Mouse (Mus musculus) midbrain, embryonic 14.5 days (tissue): Measurements from ENCODE around the gene Cbx2. TPM values are rescaled to one million over a fixed set of nuclear protein-coding genes. Genes with fewer than 3 reads are reported as not detected.
A peak's percentile ranks its signal among the peaks of the same experiment; 100 is the strongest.

Experiments used
- ATAC-seq: fragments of 200-750 bp; cut with Nextera tagmentation; 2 replicates; pipeline ENCODE4 v1.8.0; 2017; ENCODE audit warnings: moderate number of reproducible peaks, moderate library complexity; ENCODE audit not compliant: low FRiP score, low TSS enrichment
- DNase-seq: peaks from one replicate; pipeline ENCODE4 v3.0.0-alpha.2; 2015
- H3K27ac ChIP-seq: fragments of 300-500 bp; sonication (generic); replicated peaks from 2 replicates; pipeline ENCODE4 v1.5.1; 2014; ENCODE audit warnings: mild to moderate bottlenecking, low read depth, low read length, moderate library complexity
- H3K27me3 ChIP-seq: fragments of 300-500 bp; sonication (generic); 2 replicates; pipeline ENCODE4 v1.6.1; 2014; ENCODE audit warnings: low read length, control low read depth, mixed read lengths; ENCODE audit not compliant: control insufficient read depth, insufficient read depth
- H3K36me3 ChIP-seq: fragments of 300-500 bp; sonication (generic); 2 replicates; pipeline ENCODE4 v1.6.1; 2014; ENCODE audit warnings: low read length, control low read depth; ENCODE audit not compliant: control insufficient read depth, insufficient read depth
- H3K4me1 ChIP-seq: fragments of 300-500 bp; sonication (generic); 2 replicates; pipeline ENCODE4 v1.6.1; 2014; ENCODE audit warnings: mild to moderate bottlenecking, antibody characterized with exemption, low read length, control low read depth; ENCODE audit not compliant: control insufficient read depth, insufficient read depth
- H3K4me2 ChIP-seq: fragments of 300-500 bp; sonication (generic); 2 replicates; pipeline ENCODE4 v1.6.1; 2014; ENCODE audit warnings: mild to moderate bottlenecking, low read length, moderate library complexity
- H3K4me3 ChIP-seq: fragments of 300-500 bp; sonication (generic); replicated peaks from 2 replicates; pipeline ENCODE4 v1.5.1; 2014; ENCODE audit warnings: low read depth, low read length
- H3K9ac ChIP-seq: fragments of 300-500 bp; sonication (generic); replicated peaks from 2 replicates; pipeline ENCODE4 v1.6.1; 2014; ENCODE audit warnings: mild to moderate bottlenecking, low read length, moderate library complexity
- H3K9me3 ChIP-seq: fragments of 300-500 bp; sonication (generic); 2 replicates; pipeline ENCODE4 v1.6.1; 2016; ENCODE audit warnings: low read length, control low read depth, mixed read lengths; ENCODE audit not compliant: control insufficient read depth
- WGBS: fragments of 180-500 bp; shearing (Covaris S2); extraction: QIAGEN DNeasy Blood & Tissue Kit; methylation state at CpG from one replicate; pipeline ENCODE4 v1.1.7; 2014; 5-methylcytosine and 5-hydroxymethylcytosine counted together
- polyA plus RNA-seq: library from polyadenylated mRNA; unstranded; fragments of >200 nt; fragmentation: Nextera tagmentation; extraction: Ambion mirVana; gene quantifications from 2 replicates; pipeline ENCODE4 v1.2.1, GENCODE M21; 2014

The Cbx2 gene
- polyA plus RNA-seq, 1 experiment from 2014 or later = 20.7 TPM

GRCm38 (mm10) chr11:119005547-119006275 is 17.1 kb upstream of the Cbx2 start:
- no peak for DNase-seq
- Histone ChIP-seq H3K36me3 (no peaks in the 10 kb centered on the region), H3K4me3 (no peak overlapping the region), H3K4me2 (no peak overlapping the region), H3K9ac (no peak overlapping the region), H3K4me1 (no peaks in the 10 kb centered on the region), H3K9me3 (no peaks in the 10 kb centered on the region), H3K27me3 (no peaks in the 10 kb centered on the region), H3K27ac (no peak overlapping the region)
- ATAC-seq = no peak
- WGBS = 91% methylated on average over 10 of the region's 10 CpGs

- Histone ChIP-seq H3K36me3 (no peaks in the 10 kb centered on the region), H3K9ac (no peak overlapping the region), H3K4me3 (no peak overlapping the region), H3K4me2 (no peak overlapping the region), H3K27me3 (no peaks in the 10 kb centered on the region), H3K27ac (no peak overlapping the region), H3K4me1 (no peaks in the 10 kb centered on the region), H3K9me3 (no peaks in the 10 kb centered on the region)
- no peak for ATAC-seq
- no peak for DNase-seq
- WGBS = 71% methylated on average over 3 of the region's 3 CpGs
Observed at GRCm38 (mm10) chr11:119006462-119006861, 16.3 kb upstream of the Cbx2 start.

- Histone ChIP-seq H3K4me1 (no peaks in the 10 kb centered on the region), H3K27ac (no peak overlapping the region), H3K36me3 (no peaks in the 10 kb centered on the region), H3K9ac (peak overlapping the region; percentile 21; the same call in 1 of the 2 replicates), H3K4me3 (peak overlapping the region; percentile 18; the same call in 1 of the 2 replicates), H3K9me3 (no peaks in the 10 kb centered on the region), H3K27me3 (no peaks in the 10 kb centered on the region), H3K4me2 (peak overlapping the region; percentile 42)
- peak; percentile 61 for DNase-seq
- ATAC-seq = no peak
- WGBS = 24% methylated on average over 21 of the region's 21 CpGs
Observed at GRCm38 (mm10) chr11:119007461-119008456, 15.0 kb upstream of the Cbx2 start.

GRCm38 (mm10) chr11:119014455-119014854 is 8.3 kb upstream of the Cbx2 start:
- WGBS = 86% methylated on average over 7 of the region's 7 CpGs

GRCm38 (mm10) chr11:119017506-119017905 is 5.3 kb upstream of the Cbx2 start:
- DNase-seq = no peak
- Histone ChIP-seq H3K4me1 (no peaks in the 10 kb centered on the region), H3K9ac (no peak overlapping the region), H3K27ac (no peak overlapping the region), H3K4me2 (no peak overlapping the region), H3K27me3 (peaks cover 3% of the 10 kb centered on the region; the same call in 1 of the 2 replicates), H3K36me3 (no peaks in the 10 kb centered on the region), H3K4me3 (no peak overlapping the region), H3K9me3 (no peaks in the 10 kb centered on the region)
- WGBS = 53% methylated on average over 7 of the region's 7 CpGs
- no peak for ATAC-seq

More at GRCm38 (mm10) chr11:119014455-119014854, 8.3 kb upstream of the Cbx2 start:
- H3K4me1 ChIP-seq = no peaks in the 10 kb centered on the region
- H3K4me2 ChIP-seq = no peak overlapping the region
- H3K27ac ChIP-seq = no peak overlapping the region
- H3K36me3 ChIP-seq = no peaks in the 10 kb centered on the region
- DNase-seq (no peak), ATAC-seq (no peak)
- H3K4me3 ChIP-seq = no peak overlapping the region
- no peaks in the 10 kb centered on the region for H3K27me3 ChIP-seq
- no peak overlapping the region for H3K9ac ChIP-seq
- H3K9me3 ChIP-seq = no peaks in the 10 kb centered on the region

GRCm38 (mm10) chr11:119021180-119021579 is 1.6 kb upstream of the Cbx2 start:
- Histone ChIP-seq H3K4me2 (no peak overlapping the region), H3K9ac (no peak overlapping the region), H3K36me3 (peaks cover 1% of the 10 kb centered on the region; the same call in 1 of the 2 replicates), H3K4me3 (no peak overlapping the region), H3K9me3 (no peaks in the 10 kb centered on the region), H3K27me3 (peaks cover 3% of the 10 kb centered on the region; the same call in 1 of the 2 replicates), H3K4me1 (peaks cover 25% of the 10 kb centered on the region), H3K27ac (no peak overlapping the region)
- WGBS = 95% methylated on average over 7 of the region's 7 CpGs
- ATAC-seq (no peak), DNase-seq (no peak)

- H3K9me3 ChIP-seq = no peaks in the 10 kb centered on the region
- peaks cover 3% of the 10 kb centered on the region; the same call in 1 of the 2 replicates for H3K27me3 ChIP-seq
- DNase-seq (no peak), ATAC-seq (no peak)
- peaks cover 35% of the 10 kb centered on the region for H3K4me1 ChIP-seq
- peak overlapping the region; percentile 98 for H3K4me3 ChIP-seq
- H3K4me2 ChIP-seq = peak overlapping the region; percentile 95
- H3K27ac ChIP-seq = peak overlapping the region; percentile 90
- 6% methylated on average over 42 of the region's 42 CpGs for WGBS
- peak overlapping the region; percentile 93 for H3K9ac ChIP-seq
- peaks cover 12% of the 10 kb centered on the region for H3K36me3 ChIP-seq
Observed at GRCm38 (mm10) chr11:119022068-119022894, 481 bp upstream of the Cbx2 start.

GRCm38 (mm10) chr11:119023616-119023980 is 836 bp downstream of the Cbx2 start:
- H3K9me3 ChIP-seq = no peaks in the 10 kb centered on the region
- DNase-seq (peak; percentile 72), ATAC-seq (peak; percentile 13; the same call in 1 of the 2 replicates)
- H3K36me3 ChIP-seq = peaks cover 26% of the 10 kb centered on the region
- H3K27me3 ChIP-seq = peaks cover 3% of the 10 kb centered on the region; the same call in 1 of the 2 replicates
- peak overlapping the region; percentile 90 for H3K27ac ChIP-seq
- H3K4me2 ChIP-seq = peak overlapping the region; percentile 95
- under 1% methylated on average over 15 of the region's 15 CpGs for WGBS
- peak overlapping the region; percentile 93 for H3K9ac ChIP-seq
- peaks cover 35% of the 10 kb centered on the region for H3K4me1 ChIP-seq
- H3K4me3 ChIP-seq = peak overlapping the region; percentile 98
